Mouse (Mus musculus): ENCODE results near the gene Pigq.

DNA sequence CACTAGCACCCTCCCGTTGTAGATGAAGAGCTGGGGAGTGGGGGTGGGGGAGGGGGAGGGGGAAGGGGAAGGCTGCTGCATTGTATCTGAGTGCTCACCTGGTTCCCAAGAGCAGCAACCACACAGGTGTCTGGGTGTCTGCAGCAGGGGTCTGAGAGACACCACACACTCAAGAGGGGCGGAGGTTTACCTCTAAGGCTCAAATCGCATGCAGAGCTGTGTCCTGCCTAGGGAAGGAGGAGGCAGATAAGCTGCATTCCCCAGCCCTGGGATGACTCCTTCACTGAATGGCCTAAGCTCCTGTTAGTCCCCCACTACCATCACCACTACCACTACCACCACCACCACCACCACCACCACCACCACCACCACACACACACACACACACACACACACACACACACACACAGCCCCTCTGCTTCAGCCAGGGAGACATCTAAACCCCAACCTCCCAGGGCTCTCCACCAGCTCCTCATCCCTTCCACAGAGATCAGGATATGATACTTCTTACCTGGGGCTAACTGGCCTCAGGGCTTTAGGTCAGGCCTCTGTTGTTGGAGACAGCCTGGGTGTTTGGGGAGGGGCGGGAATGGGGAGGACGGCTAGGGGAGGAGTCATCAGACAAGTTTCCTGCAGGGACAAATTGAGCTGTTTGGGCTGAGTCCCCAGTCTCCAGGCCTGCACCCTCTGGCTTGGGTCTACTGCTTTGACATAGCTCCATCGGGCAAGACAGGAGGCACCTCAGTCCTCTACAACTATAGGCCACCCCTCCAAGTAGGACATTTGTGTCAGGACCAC lies at the start of gene Pigq, which contains the start of gene Nhlrc4:
- TF ChIP-seq CTCF (IDR thresholded peaks at IDR 0.05; ENCODE audit: low read depth), result no peak
- no peak for TF ChIP-seq EP300 (IDR thresholded peaks at IDR 0.05; ENCODE audit: low read depth)
